Mouse (Mus musculus): ENCODE data around the gene Shisa5.

The Shisa5 gene

GRCm38 (mm10) chr9:109038086-109038895, at the start of gene Shisa5:
Gene Shisa5 (plus strand): TSS chr9:109038565.
- peak; percentile 57 for DNase-seq

DNA sequence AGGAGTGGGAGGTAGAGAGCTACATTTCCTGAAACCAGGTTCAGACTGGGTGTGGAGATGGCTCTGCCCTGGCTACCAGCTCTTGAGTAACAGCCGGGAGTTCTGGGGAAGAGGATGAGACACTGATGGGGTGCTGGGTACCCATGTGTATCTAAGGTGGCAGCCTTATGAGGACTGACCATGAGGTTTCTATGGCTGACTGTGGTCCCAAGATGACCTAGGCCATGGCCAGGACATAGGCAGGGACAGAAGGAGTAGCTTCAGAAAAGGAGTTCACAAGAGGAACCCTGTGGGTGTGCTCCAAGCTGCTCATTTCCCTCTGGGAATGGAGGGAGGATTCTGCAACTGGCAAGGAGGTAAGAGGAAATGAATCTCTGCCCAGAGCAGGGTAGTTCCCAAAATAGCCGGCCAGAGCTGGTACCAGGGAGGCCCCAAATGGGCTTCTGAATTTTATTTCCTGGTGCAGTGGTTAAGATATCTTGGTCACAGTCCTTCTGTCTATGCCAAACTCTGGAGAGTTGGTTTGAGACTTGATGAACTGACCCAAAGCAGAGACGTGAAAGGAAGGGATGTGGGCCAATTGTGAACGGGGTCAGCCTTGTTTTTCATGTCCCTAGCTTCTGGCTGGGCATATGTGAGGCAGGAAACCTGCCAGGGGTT, 48.4 kb upstream of the Shisa5 start:
- DNase-seq: peak; percentile 35

GRCm38 (mm10) chr9:108990462-108990820, 47.9 kb upstream of the Shisa5 start:
- DNase-seq: peak; percentile 52

DNA sequence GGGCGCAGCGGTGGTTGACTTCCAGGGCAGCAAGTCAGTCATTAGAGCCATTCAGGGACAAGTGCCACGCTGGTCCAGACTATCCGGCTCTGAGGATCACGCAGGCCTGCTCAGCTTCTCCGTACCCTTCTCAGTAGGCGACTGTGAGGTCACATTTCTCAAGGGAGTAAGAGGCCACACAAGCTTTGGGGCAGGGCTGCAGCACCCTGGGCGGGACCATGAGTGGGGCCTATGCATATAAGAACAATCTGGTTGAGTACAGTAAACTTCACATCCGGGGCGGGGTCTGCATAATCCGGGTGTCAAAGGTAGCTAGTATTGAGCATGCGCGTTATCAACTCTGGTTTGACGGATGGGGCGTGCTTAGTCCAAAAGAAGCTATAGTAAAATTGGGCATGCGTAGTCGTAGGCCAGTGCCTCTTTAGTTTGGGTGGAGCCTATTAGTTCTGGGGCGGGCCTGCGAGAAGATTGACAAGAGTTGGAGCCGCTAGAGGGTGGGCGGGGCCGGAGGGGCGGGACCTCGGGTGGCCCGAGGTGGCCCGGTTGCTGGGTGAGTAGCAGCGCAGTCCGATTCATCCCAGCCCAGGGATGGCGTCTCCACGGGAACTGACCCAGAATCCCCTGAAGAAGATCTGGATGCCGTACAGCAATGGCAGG, 46.8 kb upstream of the Shisa5 start, which contains the start of gene Pfkfb4:
Gene Pfkfb4 (plus strand): TSS at position 351 of the 657 bp plus-strand sequence.
- DNase-seq: peak; percentile 99

GRCm38 (mm10) chr9:108992085-108992469, 46.3 kb upstream of the Shisa5 start:
- no peak for DNase-seq

- peak; percentile 55 for DNase-seq
These were observed 45.6 kb upstream of the Shisa5 start for GRCm38 (mm10) chr9:108992620-108993361.

DNA sequence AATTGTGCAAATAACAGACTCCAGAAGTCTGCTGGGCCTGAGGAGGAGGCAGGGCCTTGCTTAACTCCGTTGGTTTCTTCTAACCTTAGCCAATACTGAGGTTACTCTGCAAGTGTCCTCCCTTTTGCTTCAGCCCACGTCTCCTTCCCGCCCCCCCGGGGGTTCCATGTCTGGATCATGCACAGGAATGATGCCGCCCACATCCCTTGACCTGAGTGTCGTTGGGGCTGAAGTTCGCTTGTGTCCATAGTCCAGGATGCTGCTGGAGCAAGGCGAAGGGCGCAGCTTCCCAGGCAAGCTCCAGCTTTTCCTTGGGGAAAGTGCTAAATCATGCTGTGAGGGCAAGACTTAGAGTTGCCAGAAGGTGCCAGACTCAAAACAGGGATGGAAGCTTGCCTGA, 42.0 kb upstream of the Shisa5 start:
- no peak for DNase-seq

- DNase-seq: no peak
These were observed 39.8 kb upstream of the Shisa5 start for GRCm38 (mm10) chr9:108998287-108999166.

DNA sequence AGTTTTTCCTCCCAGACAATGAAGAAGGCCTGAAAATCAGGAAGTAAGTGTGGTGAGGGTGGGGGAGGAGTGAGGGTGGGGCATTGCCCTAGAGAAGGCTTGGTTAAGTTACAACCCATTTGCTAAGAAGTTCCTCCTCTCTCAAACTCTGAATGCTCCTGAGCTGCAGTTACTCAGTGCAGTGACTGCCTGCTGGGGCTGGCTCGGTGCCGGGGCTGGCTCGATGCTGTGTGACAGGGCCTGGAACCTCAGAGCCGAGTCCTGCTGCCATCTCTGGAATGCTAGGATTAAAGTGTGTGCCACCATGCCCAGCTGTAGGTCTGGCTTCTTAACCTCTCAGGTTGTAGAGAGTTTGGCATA, 39.2 kb upstream of the Shisa5 start:
- DNase-seq: peak; percentile 27

- peak; percentile 65 for DNase-seq
These were observed 37.6 kb upstream of the Shisa5 start for GRCm38 (mm10) chr9:109000726-109001125.

GRCm38 (mm10) chr9:109003201-109003600, 35.2 kb upstream of the Shisa5 start:
- peak; percentile 31 for DNase-seq

DNA sequence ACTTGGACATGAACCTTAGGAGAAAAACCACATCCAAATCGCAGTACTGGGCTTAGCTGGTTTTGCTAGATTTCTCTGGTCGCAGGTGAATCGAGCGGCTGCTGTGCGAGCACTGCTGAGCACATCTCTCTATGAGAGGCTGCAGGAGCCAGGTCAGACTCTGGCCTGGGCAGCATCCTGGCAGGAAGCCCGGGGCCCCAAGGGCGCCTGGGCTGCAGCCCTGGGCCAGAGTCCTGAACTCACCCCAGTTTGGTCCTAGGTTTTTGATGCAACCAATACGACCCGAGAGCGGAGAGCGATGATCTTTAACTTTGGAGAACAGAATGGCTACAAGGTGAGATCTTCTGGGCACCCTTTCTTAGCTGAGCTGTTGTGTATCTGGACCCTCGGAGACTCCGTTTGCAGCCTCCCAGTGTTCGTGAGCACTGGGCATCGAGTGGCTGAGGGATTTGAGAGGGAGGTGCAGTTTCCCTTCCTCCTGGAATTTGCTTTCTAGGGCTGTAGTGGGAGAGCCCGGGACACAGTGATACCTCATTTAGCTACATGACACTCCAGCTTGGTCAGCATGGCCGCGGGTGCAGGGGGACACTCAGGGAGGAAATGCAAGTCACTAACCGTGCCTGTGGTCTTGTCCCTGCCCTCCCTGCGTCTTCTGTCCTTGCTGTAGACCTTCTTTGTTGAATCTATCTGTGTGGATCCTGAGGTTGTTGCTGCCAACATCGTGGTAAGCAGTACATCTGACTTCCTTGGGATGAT, 31.2 kb upstream of the Shisa5 start:
- no peak for DNase-seq

DNA sequence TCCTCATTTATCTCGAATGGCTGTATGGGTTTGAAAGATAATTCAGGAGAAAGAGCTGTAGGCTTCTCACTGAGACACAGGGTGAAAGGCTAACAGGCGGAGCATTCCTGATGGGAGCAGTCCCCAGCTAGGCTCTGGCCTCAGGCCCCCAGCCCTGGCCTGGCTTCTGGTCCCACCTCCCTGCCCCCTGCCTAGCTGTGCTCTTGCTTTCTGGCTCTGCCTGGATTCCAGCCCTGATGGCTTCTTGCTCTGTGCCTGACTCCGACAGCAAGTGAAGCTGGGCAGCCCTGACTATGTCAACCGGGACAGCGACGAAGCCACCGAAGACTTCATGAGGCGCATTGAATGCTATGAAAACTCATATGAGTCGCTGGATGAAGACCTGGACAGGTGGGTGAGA, 30.3 kb upstream of the Shisa5 start:
- no peak for DNase-seq

GRCm38 (mm10) chr9:109008994-109009635, 29.2 kb upstream of the Shisa5 start:
- DNase-seq: no peak

GRCm38 (mm10) chr9:109009636-109010315, 28.6 kb upstream of the Shisa5 start:
- no peak for DNase-seq

DNA sequence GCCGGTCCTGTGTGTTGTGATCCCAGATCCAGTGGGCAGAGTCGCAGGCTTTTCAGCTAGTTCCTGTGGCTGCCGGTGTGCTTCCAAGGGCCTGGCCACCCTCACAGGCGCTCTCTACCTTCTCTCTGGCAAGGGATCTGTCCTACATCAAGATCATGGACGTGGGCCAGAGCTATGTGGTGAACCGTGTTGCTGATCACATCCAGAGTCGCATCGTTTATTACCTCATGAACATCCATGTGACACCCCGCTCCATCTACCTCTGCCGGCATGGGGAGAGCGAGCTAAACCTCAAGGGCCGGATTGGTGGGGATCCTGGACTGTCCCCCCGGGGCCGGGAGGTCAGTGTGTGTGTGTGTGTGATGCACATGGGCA, 28.1 kb upstream of the Shisa5 start:
- DNase-seq: no peak

- no peak for DNase-seq
These were observed 23.0 kb upstream of the Shisa5 start for GRCm38 (mm10) chr9:109015397-109015796.

- DNase-seq: no peak
These were observed 21.3 kb upstream of the Shisa5 start for GRCm38 (mm10) chr9:109016973-109017604.

DNA sequence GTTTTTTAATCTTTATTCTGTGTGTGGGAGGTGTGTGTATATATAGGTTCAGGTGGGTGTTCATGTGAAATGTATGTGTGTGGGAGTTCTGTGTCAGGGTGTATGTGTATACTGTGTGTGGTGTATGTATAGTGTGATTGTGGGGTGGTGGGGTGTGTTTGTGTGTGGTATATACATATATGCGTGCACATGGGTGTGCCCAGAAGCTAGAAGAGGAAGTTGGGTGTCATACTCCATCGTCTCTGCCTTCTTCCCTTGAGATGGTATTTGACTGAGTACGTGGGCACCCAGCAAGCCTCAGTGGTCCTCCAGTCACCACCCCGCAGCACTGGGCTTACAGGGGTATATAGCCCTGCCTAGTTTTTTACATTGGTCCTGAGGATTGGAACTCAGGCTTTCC, 16.9 kb upstream of the Shisa5 start:
- DNase-seq: no peak
